Mouse (Mus musculus): Measurements from ENCODE around the gene Piezo1. TPM values are rescaled to one million over a fixed set of nuclear protein-coding genes. Genes with fewer than 3 reads are reported as not detected.

The Piezo1 gene
- polyA plus RNA-seq, 1 experiment from 2014 or later = 8.4 TPM

DNA sequence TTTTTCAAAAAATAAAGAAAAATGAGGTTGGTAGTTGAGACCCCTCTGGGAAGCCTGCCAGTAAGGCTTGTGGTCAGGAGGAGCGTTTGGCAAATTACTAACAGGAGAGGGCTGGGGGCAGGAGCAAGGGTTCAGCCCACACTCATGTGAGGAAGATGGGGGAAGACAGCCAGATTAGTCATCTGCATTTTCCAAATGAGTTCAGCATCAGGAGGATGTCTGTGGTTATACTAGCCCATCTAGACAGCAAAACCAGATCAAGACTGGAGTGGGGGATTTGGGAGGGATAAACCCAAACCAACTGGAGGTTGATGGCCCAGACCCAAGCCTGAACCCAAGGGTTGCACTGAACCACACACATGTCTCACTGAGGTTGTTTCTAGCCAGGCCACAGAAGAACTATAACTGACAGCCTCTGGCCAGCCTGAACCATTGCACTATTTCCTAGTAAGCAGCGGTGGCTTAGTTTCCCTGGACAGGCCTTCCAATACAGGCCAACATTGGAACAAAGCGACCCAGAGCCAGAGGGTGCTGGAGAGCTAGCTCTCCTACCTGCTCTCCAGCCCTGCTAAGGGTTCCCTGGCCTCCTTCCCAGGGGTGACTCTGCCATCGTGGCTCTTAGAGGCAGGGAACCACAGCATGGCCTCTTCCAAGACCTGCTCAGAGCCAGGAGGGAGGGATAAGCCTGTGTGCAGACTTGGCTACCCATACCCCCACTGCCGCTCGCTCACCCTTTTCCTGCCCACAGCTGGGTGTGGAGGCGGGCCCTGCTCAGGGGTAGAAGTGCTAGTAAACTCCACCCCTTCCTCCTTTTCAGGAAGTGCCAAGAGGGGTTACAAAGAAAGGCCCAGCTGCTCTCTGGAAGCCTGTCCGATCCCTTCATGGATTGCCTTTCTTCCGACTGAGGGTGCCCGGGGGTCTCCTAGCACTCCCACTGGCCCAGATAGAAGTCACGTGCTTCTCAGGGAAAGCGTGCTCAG lies 5.2 kb upstream of the Piezo1 start:
- Histone ChIP-seq H3K4me3 (no peak overlapping the region), H3K27me3 (no peaks in the 10 kb centered on the region), H3K4me1 (peaks cover 44% of the 10 kb centered on the region), H3K9me3 (no peaks in the 10 kb centered on the region), H3K9ac (peak overlapping the region; percentile 28; the same call in 1 of the 2 replicates), H3K4me2 (peak overlapping the region; percentile 19; the same call in 1 of the 2 replicates), H3K27ac (peak overlapping the region; percentile 94), H3K36me3 (no peaks in the 10 kb centered on the region)
- peak; percentile 49; the same call in 1 of the 2 replicates for ATAC-seq (ENCODE audit: insufficient number of reproducible peaks, insufficient read depth, low FRiP score, low TSS enrichment, low read depth)
- 52% methylated on average over 12 of the region's 12 CpGs for WGBS

DNA sequence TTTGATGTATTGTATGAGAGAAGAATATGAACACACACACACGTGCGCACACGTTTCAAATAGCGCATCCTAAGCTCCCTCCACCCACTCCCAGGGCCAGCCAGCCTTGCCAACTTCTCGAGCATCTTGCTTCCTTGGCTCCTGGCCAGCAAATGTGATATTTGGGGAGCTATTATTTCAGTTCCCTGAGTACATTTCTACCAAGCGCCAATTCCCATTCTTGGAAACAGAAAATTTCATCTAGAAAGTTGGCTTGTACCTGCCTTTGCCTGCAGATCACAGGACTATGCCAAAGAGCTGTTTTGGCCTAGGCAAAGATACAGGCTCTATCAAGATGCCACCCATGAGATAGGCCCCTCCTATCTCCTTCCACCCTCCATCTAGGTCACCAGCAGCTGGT lies 3.7 kb upstream of the Piezo1 start:
- H3K36me3 ChIP-seq = no peaks in the 10 kb centered on the region
- no peak for ATAC-seq (ENCODE audit: insufficient number of reproducible peaks, insufficient read depth, low FRiP score, low TSS enrichment, low read depth)
- H3K4me1 ChIP-seq = peaks cover 49% of the 10 kb centered on the region
- H3K4me2 ChIP-seq = no peak overlapping the region
- 72% methylated on average over 6 of the region's 6 CpGs for WGBS
- no peaks in the 10 kb centered on the region for H3K9me3 ChIP-seq
- peak overlapping the region; percentile 94 for H3K27ac ChIP-seq
- no peak overlapping the region for H3K4me3 ChIP-seq
- no peak overlapping the region for H3K9ac ChIP-seq
- H3K27me3 ChIP-seq = no peaks in the 10 kb centered on the region

DNA sequence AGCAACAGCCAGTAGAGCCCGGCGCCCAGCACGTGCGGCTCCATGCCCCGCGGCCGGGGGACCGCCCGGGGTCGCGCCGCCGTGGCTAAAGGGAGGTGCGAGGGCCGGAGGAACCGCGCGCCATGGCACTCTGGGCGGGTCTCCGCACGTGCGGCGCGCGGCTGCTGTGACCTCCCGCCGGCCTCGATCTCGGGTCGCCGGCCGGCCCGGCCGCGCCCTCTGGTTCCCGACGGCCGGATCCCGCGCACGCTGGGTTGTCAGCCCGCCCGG lies 199 bp downstream of the Piezo1 start:
- Histone ChIP-seq H3K36me3 (peaks cover 5% of the 10 kb centered on the region; the same call in 1 of the 2 replicates), H3K4me1 (peaks cover 54% of the 10 kb centered on the region), H3K27ac (peak overlapping the region; percentile 87), H3K4me2 (peak overlapping the region; percentile 84), H3K4me3 (peak overlapping the region; percentile 83), H3K9ac (peak overlapping the region; percentile 91), H3K27me3 (no peaks in the 10 kb centered on the region), H3K9me3 (no peaks in the 10 kb centered on the region)
- ATAC-seq (ENCODE audit: insufficient number of reproducible peaks, insufficient read depth, low FRiP score, low TSS enrichment, low read depth) = no peak
- 0% methylated on average over 42 of the region's 43 CpGs for WGBS

DNA sequence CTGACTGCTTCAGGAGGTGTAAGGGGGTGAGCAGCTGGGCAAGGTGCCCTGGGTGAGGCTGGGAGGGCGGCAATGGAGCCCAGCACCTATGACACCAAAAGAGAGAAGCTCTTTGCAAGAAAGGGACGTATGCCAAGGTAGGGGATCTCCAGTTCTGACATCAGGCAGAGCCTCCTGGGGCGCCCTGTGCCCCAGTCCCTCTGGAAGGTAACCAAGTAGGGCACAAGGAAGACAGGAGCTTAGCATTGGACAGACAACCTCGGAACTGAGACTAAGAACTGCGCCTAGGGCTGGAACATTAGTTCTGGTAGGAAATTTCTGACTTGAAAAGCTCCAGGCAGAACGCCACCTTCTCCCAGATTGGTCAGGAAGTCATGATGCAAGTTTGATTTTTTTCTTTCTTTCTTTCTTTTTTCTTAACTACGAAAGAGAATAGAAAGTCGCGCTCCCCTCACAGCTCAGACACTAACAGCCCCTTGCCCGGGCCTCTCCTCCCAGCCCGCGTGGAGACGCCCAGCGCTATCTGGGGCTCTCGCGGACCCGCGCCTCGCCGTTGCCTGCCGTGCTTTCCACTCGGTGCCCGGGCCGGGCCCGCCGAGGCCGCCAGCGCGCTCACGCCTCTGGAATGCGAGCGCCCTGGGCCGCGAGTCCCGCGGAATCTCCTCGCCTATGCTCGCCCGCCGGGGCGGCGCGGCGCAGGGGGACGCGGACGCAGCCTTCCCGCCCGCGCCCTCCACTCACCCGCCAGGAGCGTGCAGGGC lies 715 bp downstream of the Piezo1 start:
- Histone ChIP-seq H3K4me2 (peak overlapping the region; percentile 84), H3K27ac (peak overlapping the region; percentile 87), H3K27me3 (no peaks in the 10 kb centered on the region), H3K9me3 (no peaks in the 10 kb centered on the region), H3K36me3 (peaks cover 5% of the 10 kb centered on the region; the same call in 1 of the 2 replicates), H3K4me1 (peaks cover 49% of the 10 kb centered on the region), H3K4me3 (peak overlapping the region; percentile 83), H3K9ac (peak overlapping the region; percentile 91)
- ATAC-seq (ENCODE audit: insufficient number of reproducible peaks, insufficient read depth, low FRiP score, low TSS enrichment, low read depth) = peak; percentile 52
- 3% methylated on average over 51 of the region's 52 CpGs for WGBS

DNA sequence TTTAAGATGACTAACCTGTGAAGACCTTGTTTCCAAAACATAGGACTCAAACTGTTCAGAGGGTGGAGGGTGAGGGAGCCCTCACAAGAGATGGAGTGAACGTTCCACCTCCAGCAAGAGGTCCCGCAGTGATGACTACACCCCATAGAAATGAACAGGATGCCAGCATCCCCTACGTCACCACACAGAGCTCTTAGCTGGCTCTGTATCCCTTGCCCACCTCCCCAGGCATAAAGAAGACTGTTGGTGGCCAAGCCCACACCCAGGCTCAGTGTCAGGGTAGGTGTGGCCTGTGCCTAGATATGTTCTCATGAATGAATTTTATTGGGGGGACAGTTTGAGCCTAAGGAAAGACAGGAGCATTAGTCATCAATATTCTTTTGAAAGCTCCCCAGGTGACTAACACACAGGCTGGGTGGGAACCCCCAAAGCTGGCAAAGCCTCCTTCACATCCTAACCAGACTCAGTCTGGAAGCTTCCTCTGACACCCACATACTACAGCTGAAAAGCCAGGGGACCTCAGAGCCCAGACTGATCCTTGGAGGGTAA lies 2.2 kb downstream of the Piezo1 start:
- Histone ChIP-seq H3K27me3 (no peaks in the 10 kb centered on the region), H3K9me3 (no peaks in the 10 kb centered on the region), H3K9ac (peak overlapping the region; percentile 91), H3K27ac (peak overlapping the region; percentile 22; the same call in 1 of the 2 replicates), H3K4me1 (peaks cover 45% of the 10 kb centered on the region), H3K4me3 (peak overlapping the region; percentile 83; the same call in 1 of the 2 replicates), H3K4me2 (peak overlapping the region; percentile 84), H3K36me3 (peaks cover 5% of the 10 kb centered on the region; the same call in 1 of the 2 replicates)
- ATAC-seq (ENCODE audit: insufficient number of reproducible peaks, insufficient read depth, low FRiP score, low TSS enrichment, low read depth) = no peak
- 89% methylated on average over 3 of the region's 3 CpGs for WGBS

DNA sequence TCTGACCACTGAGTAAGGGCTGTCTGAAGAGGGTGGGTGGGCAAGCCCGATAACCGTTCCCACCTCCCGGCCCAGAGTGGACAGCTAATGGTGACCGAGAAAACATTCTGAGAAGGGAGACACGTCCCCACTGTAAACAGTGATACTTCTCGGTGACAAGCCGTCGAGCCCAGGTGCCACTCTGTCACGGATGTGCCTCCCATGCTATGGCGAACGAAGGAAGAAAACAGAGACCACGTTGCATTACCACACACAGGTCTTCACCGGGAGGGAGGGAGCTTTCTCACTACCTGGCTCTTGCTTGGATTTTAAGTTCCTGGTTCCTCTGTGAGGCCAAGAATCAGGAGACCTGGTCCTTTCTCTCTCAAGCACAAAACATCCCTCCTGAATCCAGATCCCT lies 2.8 kb downstream of the Piezo1 start:
- no peak for ATAC-seq (ENCODE audit: insufficient number of reproducible peaks, insufficient read depth, low FRiP score, low TSS enrichment, low read depth)
- Histone ChIP-seq H3K4me2 (peak overlapping the region; percentile 84; the same call in 1 of the 2 replicates), H3K9me3 (no peaks in the 10 kb centered on the region), H3K9ac (peak overlapping the region; percentile 41; the same call in 1 of the 2 replicates), H3K36me3 (peaks cover 8% of the 10 kb centered on the region; the same call in 1 of the 2 replicates), H3K4me1 (peaks cover 45% of the 10 kb centered on the region), H3K4me3 (no peak overlapping the region), H3K27ac (peak overlapping the region; percentile 16; the same call in 1 of the 2 replicates), H3K27me3 (no peaks in the 10 kb centered on the region)
- 74% methylated on average over 13 of the region's 13 CpGs for WGBS

DNA sequence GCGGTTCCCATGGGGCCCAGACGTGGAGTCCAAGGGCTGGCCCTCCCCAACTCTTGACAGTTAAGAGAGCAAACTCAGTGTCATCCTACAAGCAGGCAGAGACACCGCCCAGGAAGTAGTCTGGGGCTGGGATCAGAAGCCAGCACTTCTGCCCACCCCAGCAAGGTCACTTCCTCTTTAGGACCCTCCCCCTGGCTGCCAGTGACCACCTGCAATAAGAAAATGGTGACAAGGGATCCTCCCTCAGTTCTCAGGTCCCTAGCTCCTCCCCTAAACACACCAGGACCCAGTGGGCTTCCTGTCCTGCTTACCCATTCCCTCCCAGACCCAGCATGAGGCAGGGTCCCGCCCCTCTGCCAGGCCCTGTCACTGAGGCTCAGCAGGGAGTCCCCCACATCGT lies 3.3 kb downstream of the Piezo1 start:
- H3K27me3 ChIP-seq = no peaks in the 10 kb centered on the region
- no peak overlapping the region for H3K4me3 ChIP-seq
- peaks cover 13% of the 10 kb centered on the region; the same call in 1 of the 2 replicates for H3K36me3 ChIP-seq
- H3K9me3 ChIP-seq = no peaks in the 10 kb centered on the region
- peaks cover 45% of the 10 kb centered on the region for H3K4me1 ChIP-seq
- peak overlapping the region; percentile 41; the same call in 1 of the 2 replicates for H3K9ac ChIP-seq
- peak overlapping the region; percentile 39; the same call in 1 of the 2 replicates for H3K27ac ChIP-seq
- H3K4me2 ChIP-seq = peak overlapping the region; percentile 84
- ATAC-seq (ENCODE audit: insufficient number of reproducible peaks, insufficient read depth, low FRiP score, low TSS enrichment, low read depth) = no peak
- 41% methylated on average over 5 of the region's 5 CpGs for WGBS

DNA sequence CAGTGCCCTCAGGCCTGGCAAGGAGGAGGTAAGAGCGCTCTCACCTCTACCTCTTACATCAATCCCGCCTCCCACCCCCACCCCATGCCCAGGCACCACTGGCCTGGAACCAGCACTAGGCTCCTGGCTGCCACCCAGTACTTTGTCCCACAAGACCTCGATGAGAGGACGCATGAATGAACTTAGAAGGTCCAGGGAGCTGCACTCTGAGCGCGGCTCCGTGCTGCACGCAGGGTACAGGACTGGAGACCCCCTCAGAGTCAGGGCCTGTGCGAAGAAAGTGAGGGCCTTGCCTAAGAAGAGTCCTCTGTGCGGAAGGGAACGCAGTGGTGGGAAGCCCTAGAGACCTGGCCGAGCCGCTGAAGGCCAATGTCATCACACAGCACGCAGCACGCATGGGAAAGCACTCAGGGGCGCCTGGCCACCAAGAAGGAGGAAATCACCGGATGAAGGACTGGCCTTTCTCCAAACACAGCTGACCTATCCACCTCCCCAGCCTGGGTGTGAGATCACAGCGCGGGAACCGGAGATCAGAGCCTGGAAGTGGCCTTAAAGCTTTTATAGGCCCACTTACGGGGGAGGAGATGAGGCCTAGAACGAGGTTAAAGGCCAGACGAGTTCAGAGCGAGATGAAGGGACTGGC lies 4.2 kb downstream of the Piezo1 start:
- ATAC-seq (ENCODE audit: insufficient number of reproducible peaks, insufficient read depth, low FRiP score, low TSS enrichment, low read depth) = no peak
- Histone ChIP-seq H3K4me3 (no peak overlapping the region), H3K4me1 (peaks cover 45% of the 10 kb centered on the region), H3K9me3 (no peaks in the 10 kb centered on the region), H3K4me2 (peak overlapping the region; percentile 84; the same call in 1 of the 2 replicates), H3K27me3 (no peaks in the 10 kb centered on the region), H3K9ac (peak overlapping the region; percentile 41), H3K36me3 (peaks cover 15% of the 10 kb centered on the region; the same call in 1 of the 2 replicates), H3K27ac (peak overlapping the region; percentile 39)
- 82% methylated on average over 24 of the region's 24 CpGs for WGBS

DNA sequence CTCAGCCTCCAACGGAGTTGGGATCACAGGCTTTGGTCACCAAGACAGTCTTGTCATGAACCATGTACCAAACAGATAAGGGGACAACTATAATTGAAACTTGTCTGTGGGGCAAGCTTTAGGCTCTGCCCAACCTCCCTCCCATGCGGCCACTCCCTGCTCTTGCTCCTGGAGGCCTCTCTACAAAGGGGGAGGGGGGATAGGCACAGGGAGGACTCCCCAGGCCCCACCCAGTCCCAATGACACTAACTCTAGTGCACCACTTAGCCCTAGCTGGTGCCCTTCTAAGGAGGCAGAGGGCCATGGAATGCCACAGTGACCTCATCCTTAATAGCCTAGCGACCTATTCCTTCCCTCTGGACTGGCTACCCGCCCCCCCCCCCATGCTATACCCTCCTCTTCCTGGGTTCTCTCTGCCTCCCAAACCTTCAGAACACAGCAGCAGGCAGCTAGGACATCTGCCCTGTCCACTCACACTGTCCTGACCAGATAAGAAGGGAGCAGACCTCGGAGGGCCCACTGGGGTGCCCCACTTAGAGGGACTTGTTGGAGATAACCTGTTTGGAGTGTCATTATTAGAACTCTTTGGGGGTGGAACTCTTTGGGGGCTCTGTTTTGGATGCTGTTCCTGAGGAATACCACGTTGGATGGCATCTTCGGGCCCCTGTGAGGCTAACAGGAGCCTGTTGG lies 4.9 kb downstream of the Piezo1 start:
- 0 out of 2 replicates have a peak overlapping the region, but pooled peaks have one; percentile 84 for H3K4me2 ChIP-seq
- H3K9me3 ChIP-seq = no peaks in the 10 kb centered on the region
- H3K9ac ChIP-seq = peak overlapping the region; percentile 41; the same call in 1 of the 2 replicates
- H3K4me1 ChIP-seq = peaks cover 45% of the 10 kb centered on the region
- H3K27me3 ChIP-seq = no peaks in the 10 kb centered on the region
- no peak overlapping the region for H3K27ac ChIP-seq
- 88% methylated on average over 6 of the region's 7 CpGs for WGBS
- no peak for ATAC-seq (ENCODE audit: insufficient number of reproducible peaks, insufficient read depth, low FRiP score, low TSS enrichment, low read depth)
- H3K36me3 ChIP-seq = peaks cover 15% of the 10 kb centered on the region; the same call in 1 of the 2 replicates
- no peak overlapping the region for H3K4me3 ChIP-seq

DNA sequence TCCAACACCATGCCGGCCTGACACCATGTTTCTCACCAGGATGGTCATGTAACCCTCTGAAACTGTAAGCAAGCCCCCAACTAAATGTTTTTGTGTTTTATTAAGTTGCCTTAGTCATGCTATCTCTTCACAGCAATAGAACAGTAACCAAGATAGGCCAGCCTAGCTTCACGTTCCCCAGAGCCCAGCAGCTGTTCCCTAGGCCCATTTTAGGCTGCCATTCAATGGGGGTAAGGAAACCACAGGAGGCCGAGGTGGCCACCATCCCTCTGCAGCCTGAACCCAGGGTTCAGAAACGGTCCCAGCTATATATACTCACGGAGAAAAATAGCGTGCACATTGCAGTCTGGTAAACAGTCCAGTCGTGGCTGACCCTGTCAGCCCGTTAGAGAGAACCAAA lies 7.0 kb downstream of the Piezo1 start:
- Histone ChIP-seq H3K9me3 (no peaks in the 10 kb centered on the region), H3K36me3 (peaks cover 15% of the 10 kb centered on the region; the same call in 1 of the 2 replicates), H3K4me1 (peaks cover 33% of the 10 kb centered on the region), H3K27ac (no peak overlapping the region), H3K4me3 (no peak overlapping the region), H3K4me2 (no peak overlapping the region), H3K9ac (no peak overlapping the region), H3K27me3 (no peaks in the 10 kb centered on the region)
- ATAC-seq (ENCODE audit: insufficient number of reproducible peaks, insufficient read depth, low FRiP score, low TSS enrichment, low read depth) = no peak
- 86% methylated on average over 8 of the region's 8 CpGs for WGBS
